Mouse (Mus musculus): ENCODE data around the gene Rapgefl1.

Rapgefl1 gene

DNA sequence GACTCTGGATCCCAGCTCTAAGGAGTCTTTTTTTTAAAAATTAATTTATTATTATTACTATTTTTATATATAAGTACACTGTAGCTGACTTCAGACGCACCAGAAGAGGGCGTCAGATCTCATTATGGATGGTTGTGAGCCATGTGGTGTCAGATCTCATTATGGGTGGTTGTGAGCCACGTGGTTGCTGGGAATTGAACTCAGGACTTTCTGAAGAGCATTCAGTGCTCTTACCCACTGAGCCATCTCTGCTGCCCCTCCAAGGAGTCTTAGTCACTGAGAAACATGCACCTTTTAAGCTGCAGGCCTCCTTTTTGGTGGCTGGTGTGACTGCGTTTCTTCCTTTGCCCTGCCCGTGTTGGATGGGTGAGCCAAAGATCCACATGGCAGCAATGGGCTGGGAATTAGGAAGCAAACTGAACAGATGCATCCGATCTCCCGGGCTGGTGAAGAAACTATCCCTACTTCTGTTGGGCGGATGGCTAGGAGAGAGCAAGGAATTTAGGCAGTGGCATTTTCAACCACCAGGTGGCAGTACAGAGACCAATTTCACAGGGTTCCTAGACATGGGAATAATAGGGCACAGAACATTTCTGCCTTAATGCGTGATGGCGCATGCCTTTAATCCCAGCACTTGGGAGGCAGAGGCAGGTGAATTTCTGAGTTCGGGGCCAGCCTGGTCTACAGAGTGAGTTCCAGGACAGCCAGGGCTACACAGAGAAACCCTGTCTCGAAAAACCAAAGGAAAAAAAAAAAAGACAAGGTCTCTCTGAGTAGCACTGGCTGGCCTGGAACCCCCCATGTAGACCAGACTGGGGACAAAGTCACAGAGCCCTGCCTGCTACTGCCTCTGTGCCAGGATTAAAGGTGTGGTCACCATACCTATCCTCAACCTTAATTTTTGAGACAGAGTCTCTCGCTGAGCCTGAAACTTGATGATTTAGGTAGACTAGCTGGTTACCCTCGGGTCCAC lies 22.5 kb downstream of the Rapgefl1 start:
- peak; percentile 77 for DNase-seq (ENCODE audit: low spot score)

DNA sequence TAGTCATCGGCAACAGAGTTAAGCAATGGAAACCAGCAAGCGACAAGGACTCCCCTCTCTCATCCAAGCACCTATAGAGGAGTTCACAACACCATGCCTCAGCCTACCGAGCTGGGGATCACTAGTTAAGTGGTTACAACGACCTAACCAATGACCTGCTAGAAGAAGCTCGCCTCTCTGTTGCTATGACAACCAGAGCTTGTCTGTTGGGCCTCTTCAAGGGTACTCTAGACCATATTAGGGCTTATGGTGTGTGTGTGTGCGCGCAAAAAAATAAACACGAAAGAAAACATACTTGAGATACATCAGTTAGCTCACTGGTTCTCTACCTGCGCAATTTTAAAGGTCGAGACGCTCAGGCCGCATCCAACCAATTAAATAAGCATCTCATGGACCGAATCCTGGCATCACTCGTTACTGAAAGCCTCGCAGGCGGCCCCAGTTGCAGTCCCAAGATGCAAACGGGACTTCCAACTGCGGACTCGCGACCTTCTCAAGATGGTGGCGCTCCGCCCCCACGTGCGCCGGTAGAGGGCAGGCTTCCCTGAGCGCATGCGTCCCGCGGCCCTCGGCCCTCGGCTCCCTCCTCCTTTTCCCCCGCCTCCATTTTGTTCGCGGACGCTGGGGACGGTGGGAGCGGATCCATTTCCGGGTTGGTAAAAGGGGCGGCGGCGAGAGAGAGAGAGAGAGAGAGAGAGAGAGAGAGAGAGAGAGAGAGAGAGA lies 26.6 kb downstream of the Rapgefl1 start, which contains the start of gene Wipf2:
Gene Wipf2, plus strand, starts transcription at position 611 of the 723 bp plus-strand sequence.
- peak; percentile 96 for DNase-seq (ENCODE audit: low spot score)

DNA sequence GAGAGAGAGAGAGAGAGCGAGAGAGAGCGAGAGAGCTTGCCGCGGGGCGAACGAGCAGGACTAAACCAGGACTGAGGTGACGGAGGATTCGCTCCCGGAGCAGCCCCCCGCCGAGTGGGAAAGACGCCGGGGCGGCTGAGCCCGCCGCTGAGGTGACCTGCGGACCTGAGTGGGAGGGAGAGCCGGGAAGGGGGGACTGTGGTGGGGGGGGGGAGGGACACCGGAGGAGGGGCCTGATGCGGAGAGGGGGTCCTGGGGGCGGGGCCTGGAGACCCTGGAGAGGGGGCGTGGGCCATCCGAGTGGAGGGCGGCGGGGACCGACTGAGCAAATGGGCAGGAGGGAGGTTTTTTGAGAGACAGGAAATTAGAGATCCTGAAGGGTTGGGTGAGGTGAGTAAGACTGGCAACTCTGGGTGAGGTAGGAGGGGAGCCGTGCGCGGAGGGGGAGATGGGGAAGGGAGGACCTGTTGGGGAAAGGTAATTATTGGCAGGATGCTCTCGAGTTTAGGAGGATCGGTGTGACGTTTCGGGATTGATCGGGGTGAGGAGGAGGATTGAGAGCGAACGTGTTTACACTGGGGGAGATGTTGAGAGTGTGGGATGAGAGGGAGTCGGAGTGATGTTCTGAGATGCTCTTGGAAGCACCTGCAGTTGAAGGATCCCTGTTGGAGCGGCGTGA lies 27.3 kb downstream of the Rapgefl1 start:
- peak; percentile 60 for DNase-seq (ENCODE audit: low spot score)

DNA sequence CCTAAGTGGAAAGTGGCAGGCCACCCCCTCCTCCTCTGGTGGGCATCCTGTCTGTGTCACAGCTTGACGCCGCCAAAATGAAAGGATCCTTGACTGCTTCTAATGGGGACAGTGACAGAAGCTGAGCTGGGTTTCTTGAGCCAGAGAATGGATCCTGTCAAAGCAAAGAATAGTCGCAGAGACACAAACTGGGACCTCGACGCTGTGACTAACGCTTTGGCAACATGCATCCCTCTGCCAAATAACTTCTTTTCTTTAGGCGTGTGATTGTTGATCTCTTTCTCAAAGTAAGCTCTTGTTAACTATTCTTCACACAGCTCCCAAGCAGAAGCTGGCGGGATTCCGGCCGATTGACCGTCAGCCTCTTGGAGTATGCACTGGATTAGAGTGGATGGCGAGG lies 30.7 kb downstream of the Rapgefl1 start:
- no peak for DNase-seq (ENCODE audit: low spot score)

DNA sequence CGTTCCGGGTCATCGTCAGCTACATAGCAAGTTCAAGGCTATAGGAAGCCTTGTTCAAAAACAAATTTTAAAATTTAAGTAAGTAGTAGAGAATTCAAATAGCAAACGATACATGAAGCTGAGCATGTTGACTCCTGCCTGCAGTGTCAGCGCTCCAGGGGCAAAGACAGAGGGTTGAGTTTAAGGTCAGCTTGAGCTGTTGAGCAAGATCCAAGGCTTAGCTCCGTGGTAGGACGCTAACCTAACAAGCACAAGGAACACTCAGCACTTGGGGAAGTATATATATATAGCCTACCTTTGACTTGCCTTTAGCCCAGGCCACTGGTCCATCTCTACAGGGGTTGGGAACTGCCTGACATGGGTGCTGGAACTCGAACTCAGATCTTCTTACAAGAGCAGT lies 33.3 kb downstream of the Rapgefl1 start:
- no peak for DNase-seq (ENCODE audit: low spot score)

DNA sequence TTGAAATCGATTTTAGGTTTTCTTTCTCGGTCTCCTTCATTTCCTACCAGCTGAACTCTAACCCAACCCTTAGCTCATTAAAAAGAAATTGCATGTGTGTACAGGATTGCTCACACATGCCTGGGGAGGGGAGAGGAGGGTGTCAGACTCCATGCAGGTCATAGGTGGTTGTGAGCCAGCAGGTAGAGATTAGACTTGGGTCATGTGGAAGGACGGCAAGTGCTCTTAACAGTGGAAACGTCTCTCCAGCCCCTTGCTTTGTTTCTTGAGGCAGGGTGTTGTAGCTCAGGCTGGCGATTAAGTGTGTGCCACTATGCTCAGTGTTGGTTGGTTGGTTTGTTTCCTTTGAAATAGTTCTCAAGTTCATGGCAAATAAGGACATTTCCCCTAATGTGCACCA lies 34.2 kb downstream of the Rapgefl1 start:
- no peak for DNase-seq (ENCODE audit: low spot score)

DNA sequence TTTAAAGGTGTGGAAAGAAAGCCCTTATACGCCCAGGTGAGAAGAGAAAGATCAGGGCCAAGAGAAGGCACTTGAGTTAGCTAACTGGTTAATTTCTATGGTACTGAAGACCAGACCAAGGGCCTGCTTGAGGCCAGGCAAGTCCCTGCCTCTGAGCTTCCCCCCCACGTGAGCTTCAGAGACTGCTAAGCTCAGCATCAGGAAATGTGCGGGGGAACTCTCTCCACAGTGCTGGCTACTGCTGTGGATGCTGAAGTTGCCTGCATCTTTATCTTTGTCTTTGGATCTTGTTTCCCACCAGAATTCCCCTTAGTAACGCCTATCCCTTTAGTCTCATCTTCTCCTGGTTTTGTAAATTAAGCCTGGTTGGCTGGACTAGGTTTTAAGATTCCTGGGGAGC lies 34.8 kb downstream of the Rapgefl1 start:
- no peak for DNase-seq (ENCODE audit: low spot score)

DNA sequence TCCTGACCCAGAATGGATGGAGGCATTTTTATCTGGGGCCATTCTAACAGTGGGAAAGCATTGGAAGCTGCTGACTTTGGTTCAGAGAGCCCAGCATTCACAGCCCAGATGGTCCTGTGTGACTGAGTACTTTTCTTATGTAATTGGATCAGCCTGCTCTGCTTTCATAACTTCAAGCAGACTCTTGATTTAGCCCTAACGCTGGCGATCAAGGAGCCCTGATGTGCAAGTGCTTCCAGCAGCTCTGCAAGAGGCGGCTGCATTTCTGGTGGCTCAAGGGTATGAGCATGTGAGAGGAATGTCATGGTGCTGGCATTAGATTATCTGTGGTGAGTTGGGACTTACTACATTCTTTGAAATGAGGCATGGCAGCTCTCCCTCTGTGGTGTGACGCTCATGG lies 35.5 kb downstream of the Rapgefl1 start:
- DNase-seq (ENCODE audit: low spot score), result no peak

DNA sequence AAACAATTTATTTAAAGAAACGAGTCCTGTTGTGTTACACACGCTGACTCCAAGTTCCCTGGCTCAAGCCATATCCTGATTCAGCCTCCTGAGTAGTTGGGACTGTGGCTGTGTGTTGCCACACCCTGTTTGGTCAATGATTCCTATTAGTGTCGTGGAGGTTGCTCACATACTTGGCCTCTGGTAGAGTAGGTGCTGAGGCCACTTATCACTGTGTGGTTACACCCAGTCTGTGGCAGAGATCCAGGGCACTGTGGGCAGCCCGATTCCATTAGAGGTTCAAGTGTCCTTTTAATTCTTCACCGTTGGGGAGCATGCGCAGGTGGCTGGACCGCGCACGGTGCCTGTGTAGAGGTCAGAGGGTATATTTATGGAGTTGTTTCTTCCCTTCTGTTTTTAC lies 37.3 kb downstream of the Rapgefl1 start:
- no peak for DNase-seq (ENCODE audit: low spot score)

DNA sequence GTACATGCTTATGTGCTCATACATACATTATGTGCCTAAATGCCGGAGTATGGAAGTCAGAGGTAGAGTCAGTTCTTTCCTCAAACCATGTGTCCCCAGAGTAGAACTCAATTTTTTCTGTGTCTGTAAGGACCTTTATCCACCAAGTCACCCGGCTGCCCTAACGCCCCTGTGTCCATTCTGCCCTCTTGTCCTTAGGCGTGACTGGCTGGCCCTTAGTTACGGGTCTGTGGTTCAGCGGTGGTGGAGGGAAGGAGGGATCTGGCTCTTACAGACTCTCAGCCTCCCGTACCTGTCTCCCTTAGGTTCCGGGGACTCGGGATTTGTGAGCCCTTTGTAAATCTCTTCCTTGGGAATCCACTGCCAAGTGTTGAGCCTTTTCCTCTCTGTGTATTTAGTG lies 40.4 kb downstream of the Rapgefl1 start:
- DNase-seq (ENCODE audit: low spot score), result no peak

DNA sequence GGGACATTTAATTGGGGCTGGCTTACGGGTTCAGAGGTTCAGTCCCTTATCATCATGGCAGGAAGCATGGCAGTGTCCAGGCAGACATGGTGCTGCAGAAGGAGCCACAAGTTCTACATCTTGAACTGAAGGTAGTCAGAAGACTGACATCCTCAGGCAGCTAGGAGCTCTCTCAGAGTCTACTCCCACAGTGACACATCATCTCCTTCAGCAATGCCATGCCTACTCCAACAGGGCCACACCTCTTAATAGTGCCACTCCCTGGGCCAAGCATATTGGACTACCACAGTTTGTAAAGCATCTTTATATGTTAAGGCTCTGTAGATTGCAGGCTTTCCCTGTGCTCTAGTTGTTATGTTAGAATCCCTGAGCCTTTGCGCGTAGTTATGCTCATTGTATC lies 51.1 kb downstream of the Rapgefl1 start:
- DNase-seq (ENCODE audit: low spot score), result no peak

DNA sequence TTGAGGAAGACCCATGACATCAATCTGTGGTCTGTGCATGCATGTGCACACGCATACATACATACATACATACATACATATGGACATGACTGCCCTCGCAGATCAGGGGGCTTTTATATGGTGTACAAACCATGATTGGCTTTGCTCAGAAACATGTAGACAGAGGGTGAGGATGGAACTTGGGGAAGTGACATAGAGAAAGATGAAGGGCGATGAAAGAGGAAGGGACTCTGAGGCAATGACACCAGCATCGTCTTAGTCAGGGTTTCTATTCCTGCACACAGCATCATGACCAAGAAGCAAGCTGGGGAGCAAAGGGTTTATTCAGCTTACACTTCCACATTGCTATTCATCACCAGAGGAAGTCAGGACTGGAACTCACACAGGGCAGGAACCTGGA lies 52.5 kb downstream of the Rapgefl1 start:
- DNase-seq (ENCODE audit: low spot score), result no peak

DNA sequence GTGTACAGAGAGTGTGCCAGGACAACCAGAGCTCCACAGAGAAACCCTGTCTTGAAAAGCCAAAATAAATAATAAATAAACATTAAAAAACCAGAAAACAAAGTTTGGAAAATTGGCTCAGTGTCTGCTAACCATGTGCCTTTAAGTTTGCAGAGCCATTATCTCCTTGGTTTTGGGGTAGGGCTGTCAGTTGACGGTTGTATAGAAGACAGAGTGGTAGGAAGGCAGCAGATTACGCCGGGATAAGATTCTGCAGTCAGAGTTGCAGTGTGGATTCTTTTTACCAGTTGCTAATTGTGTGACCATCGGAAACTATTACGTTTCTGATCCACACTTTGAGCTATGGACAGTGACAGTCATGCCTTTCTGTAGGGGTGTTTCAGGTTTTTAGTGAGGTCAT lies 53.4 kb downstream of the Rapgefl1 start:
- no peak for DNase-seq (ENCODE audit: low spot score)

DNA sequence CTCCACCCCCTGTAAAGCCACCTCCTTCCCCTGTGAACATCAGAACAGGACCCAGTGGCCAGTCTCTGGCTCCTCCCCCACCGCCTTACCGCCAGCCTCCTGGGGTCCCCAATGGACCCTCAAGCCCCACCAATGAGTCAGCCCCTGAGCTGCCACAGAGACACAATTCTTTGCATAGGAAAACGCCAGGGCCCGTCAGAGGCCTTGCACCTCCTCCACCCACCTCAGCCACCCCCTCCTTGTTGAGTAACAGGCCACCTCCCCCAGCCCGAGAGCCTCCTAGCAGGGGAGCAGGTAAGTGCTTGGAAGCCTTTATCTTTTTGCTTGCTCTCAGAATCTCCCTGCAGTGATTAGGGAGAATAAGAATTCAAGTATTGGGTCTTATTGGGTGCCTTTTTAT lies 55.8 kb downstream of the Rapgefl1 start:
- no peak for DNase-seq (ENCODE audit: low spot score)

DNA sequence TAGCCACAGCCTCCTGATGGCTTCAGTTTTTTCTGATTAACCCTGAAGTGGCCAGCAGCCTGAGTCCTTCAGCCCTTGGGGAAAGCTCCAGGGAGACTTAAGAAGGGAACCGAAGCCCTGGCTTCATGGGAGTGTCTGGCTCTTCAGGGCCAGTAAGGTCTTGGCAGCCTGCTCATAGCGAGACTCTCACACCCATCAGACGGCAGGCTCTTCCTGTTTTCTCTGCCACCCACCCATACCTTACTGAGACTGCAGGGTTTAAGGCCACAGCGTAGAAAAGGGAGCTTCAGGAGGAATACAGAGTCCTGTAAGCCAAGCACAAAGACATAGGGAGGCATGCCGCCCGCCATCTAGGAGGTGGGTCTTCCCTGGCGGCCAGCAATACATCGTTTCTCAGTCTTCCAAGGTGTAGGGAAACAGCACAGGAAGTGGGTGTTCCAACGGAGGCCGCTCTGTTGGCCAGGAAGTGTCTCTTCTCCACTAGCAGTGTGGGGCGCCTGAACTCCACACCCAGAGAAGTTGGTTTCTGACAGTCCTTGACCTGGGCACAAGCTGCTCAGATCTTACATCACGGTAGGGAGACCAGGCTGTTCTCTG lies 64.0 kb downstream of the Rapgefl1 start:
- DNase-seq (ENCODE audit: low spot score), result no peak

DNA sequence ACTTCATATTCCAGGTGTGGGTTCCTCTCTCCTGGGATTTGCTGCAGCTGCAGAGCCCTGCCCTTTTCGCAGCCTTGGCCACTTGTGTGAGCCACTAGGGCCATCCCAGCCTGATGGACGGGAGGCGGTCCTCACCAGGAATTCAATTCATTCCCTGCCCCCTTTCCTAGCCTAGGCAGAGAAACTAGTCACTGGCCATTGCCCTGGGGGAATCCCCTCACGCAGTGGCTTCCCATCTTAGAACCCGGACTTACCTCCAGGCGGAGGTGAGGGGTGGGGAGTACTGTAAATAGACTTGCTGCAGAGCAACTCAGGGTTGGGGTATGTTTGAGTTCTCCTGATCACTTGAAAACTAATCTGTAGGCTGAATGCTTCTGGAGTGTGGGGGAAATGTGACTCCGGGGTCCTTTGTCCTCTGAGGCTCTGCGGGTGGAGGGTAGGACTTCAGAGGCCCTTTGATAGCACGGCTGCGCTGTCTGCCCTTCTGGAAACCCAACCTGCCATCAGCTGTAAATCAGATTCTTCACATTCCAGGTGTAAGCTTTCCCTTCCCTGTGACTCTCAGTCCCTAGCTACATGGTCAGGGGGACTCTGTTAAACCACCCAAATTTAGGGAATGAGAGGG lies 66.1 kb downstream of the Rapgefl1 start:
- no peak for DNase-seq (ENCODE audit: low spot score)
